In genomic region chr3:131339280-131339679, GRCm38 (mm10) we compare ENCODE assay signal across 26 mouse cellular contexts. TPM values are rescaled to one million over a fixed set of nuclear protein-coding genes. Genes with fewer than 3 reads are reported as not detected.
DNase-seq lines count a peak whose midpoint lies in the region; ATAC-seq and TF ChIP-seq lines count a peak whose summit lies in the region.
"Had no signal": no experiment of that assay in that cellular context is flagged by ENCODE, and none has a peak within 500 bp of the region (broad histone marks: within the 10 kb centered on the region; RNA-seq: fewer than 3 reads in every experiment).

No protein-coding gene starts in this region.

- H3K9ac ChIP-seq in forebrain, embryonic 14.5 days (ENCODE audit: low read length): no peak overlapping the region
- no peak overlapping the region for H3K9ac ChIP-seq in forebrain, embryonic 12.5 days
- no peak overlapping the region for H3K9ac ChIP-seq in stomach, postnatal 0 days (ENCODE audit: low read length)
- H3K9ac ChIP-seq: embryonic facial prominence, embryonic 12.5 days; embryonic facial prominence, embryonic 15.5 days; hindbrain, embryonic 13.5 days; intestine, embryonic 15.5 days had no signal

- no peaks in the 10 kb centered on the region for H3K4me1 ChIP-seq in forebrain, embryonic 14.5 days (ENCODE audit: control insufficient read depth, insufficient read depth, low read length)
- no peaks in the 10 kb centered on the region; the same call in 1 of the 2 replicates for H3K4me1 ChIP-seq in forebrain, embryonic 12.5 days
- peaks cover 5% of the 10 kb centered on the region for H3K4me1 ChIP-seq in stomach, postnatal 0 days (replicated peaks; ENCODE audit: control insufficient read depth, insufficient read depth)

- no peak for TF ChIP-seq POLR2A in brain, embryonic 14.5 days (IDR thresholded peaks at IDR 0.05; ENCODE audit: borderline replicate concordance, extremely low read depth, insufficient read depth, insufficient read length, poor library complexity, severe bottlenecking)

- WGBS in forebrain, embryonic 14.5 days: 40% methylated on average over 4 of the region's 4 CpGs
- WGBS in forebrain, embryonic 12.5 days: 64% methylated on average over 4 of the region's 4 CpGs
- WGBS in stomach, postnatal 0 days: 60% methylated on average over 4 of the region's 4 CpGs

- no peak for ATAC-seq in forebrain, embryonic 14.5 days
- no peak for ATAC-seq in forebrain, embryonic 12.5 days (ENCODE audit: low FRiP score)
- ATAC-seq in stomach, postnatal 0 days (ENCODE audit: low FRiP score, low TSS enrichment): no peak
- ATAC-seq in CD4-positive, CD25-positive, alpha-beta regulatory T cell, adult 4 months: no peak
- ATAC-seq: forebrain, embryonic 16.5 days; hindbrain, embryonic 16.5 days; intestine, embryonic 15.5 days had no signal

- no peak for TF ChIP-seq CTCF in brain, embryonic 14.5 days (IDR thresholded peaks at IDR 0.05; ENCODE audit: borderline replicate concordance, extremely low read depth, insufficient read depth, insufficient read length)
- no peak for TF ChIP-seq CTCF in stomach, postnatal 0 days (IDR thresholded peaks at IDR 0.05; ENCODE audit: low read depth)

- no peak overlapping the region for H3K4me2 ChIP-seq in forebrain, embryonic 14.5 days (ENCODE audit: low read length)
- no peak overlapping the region for H3K4me2 ChIP-seq in forebrain, embryonic 12.5 days
- no peak overlapping the region for H3K4me2 ChIP-seq in stomach, postnatal 0 days (replicated peaks; ENCODE audit: low read depth)
- H3K4me2 ChIP-seq: embryonic facial prominence, embryonic 12.5 days; embryonic facial prominence, embryonic 15.5 days; heart, embryonic 11.5 days; hindbrain, embryonic 13.5 days; intestine, embryonic 15.5 days had no signal

- H3K4me3 ChIP-seq in forebrain, embryonic 14.5 days (ENCODE audit: low read depth, low read length): no peak overlapping the region
- no peak overlapping the region for H3K4me3 ChIP-seq in forebrain, embryonic 12.5 days (replicated peaks)
- H3K4me3 ChIP-seq in stomach, postnatal 0 days (ENCODE audit: low read depth, low read length): no peak overlapping the region
- H3K4me3 ChIP-seq: embryonic facial prominence, embryonic 12.5 days; embryonic facial prominence, embryonic 15.5 days; gastrocnemius, adult 2 months; hindbrain, embryonic 10.5 days; hindbrain, embryonic 13.5 days; intestine, embryonic 15.5 days had no signal

- no peak overlapping the region for H3K27ac ChIP-seq in forebrain, embryonic 14.5 days (ENCODE audit: low read depth, low read length)
- H3K27ac ChIP-seq in forebrain, embryonic 12.5 days: no peak overlapping the region
- 0 out of 2 replicates have a peak overlapping the region, but pooled peaks have one; percentile 20 for H3K27ac ChIP-seq in stomach, postnatal 0 days (replicated peaks)
- H3K27ac ChIP-seq: embryonic facial prominence, embryonic 12.5 days; embryonic facial prominence, embryonic 15.5 days; gastrocnemius, adult 2 months; hindbrain, embryonic 10.5 days; hindbrain, embryonic 13.5 days; intestine, embryonic 15.5 days had no signal

- no peaks in the 10 kb centered on the region for H3K9me3 ChIP-seq in forebrain, embryonic 14.5 days (replicated peaks; ENCODE audit: control insufficient read depth, low read length)
- no peaks in the 10 kb centered on the region for H3K9me3 ChIP-seq in forebrain, embryonic 12.5 days
- H3K9me3 ChIP-seq in stomach, postnatal 0 days (ENCODE audit: control insufficient read depth, low read length): no peaks in the 10 kb centered on the region
- H3K9me3 ChIP-seq: embryonic facial prominence, embryonic 12.5 days; embryonic facial prominence, embryonic 15.5 days; hindbrain, embryonic 10.5 days; hindbrain, embryonic 13.5 days; intestine, embryonic 15.5 days had no signal

- peak; percentile 19 for DNase-seq in forebrain, embryonic 14.5 days (ENCODE audit: low spot score)
- peak; percentile 89 for DNase-seq in R1 (ENCODE audit: low read depth, low spot score)
- DNase-seq in brain, embryonic 14.5 days (ENCODE audit: low read depth): peak; percentile 41
- no peak for DNase-seq in stomach, postnatal 0 days (ENCODE audit: low spot score)
- no peak for DNase-seq in right cerebral cortex, postnatal 4 days
- DNase-seq in urinary bladder, postnatal 14 days (ENCODE audit: low spot score): no peak
- DNase-seq: adrenal gland, adult 2 months; adrenal gland, postnatal 14 days; cerebellum, adult 18-20 months; cerebellum, adult 9-10 months; cerebellum, postnatal 14 days; gastrocnemius, adult 2 months; gastrocnemius, postnatal 14 days; heart, adult 11 months; heart, postnatal 36 days had no signal

- TF ChIP-seq EP300 in stomach, postnatal 0 days (optimal IDR thresholded peaks at IDR 0.05): no peak

- H3K36me3 ChIP-seq in forebrain, embryonic 14.5 days (ENCODE audit: control insufficient read depth, insufficient read depth, low read length): no peaks in the 10 kb centered on the region
- no peaks in the 10 kb centered on the region for H3K36me3 ChIP-seq in forebrain, embryonic 12.5 days (replicated peaks)
- no peaks in the 10 kb centered on the region for H3K36me3 ChIP-seq in stomach, postnatal 0 days (ENCODE audit: control insufficient read depth, insufficient read depth, low read length)
- H3K36me3 ChIP-seq: embryonic facial prominence, embryonic 12.5 days; embryonic facial prominence, embryonic 15.5 days; hindbrain, embryonic 10.5 days; hindbrain, embryonic 13.5 days; intestine, embryonic 15.5 days had no signal

- no peaks in the 10 kb centered on the region for H3K27me3 ChIP-seq in forebrain, embryonic 14.5 days (replicated peaks; ENCODE audit: control insufficient read depth, insufficient read depth, low read length)
- peaks cover 13% of the 10 kb centered on the region; the same call in 1 of the 2 replicates for H3K27me3 ChIP-seq in forebrain, embryonic 12.5 days
- no peaks in the 10 kb centered on the region for H3K27me3 ChIP-seq in stomach, postnatal 0 days (ENCODE audit: control insufficient read depth, insufficient read depth, low read length)
- H3K27me3 ChIP-seq: CH12.LX; embryonic facial prominence, embryonic 12.5 days; embryonic facial prominence, embryonic 15.5 days; hindbrain, embryonic 13.5 days; intestine, embryonic 15.5 days had no signal

RNA-seq across cellular contexts. Expression of gene Cyp2u1, which starts 36.3 kb away (rescaled TPM):
- 3.4 and 5.0 TPM in 2 replicates for polyA plus RNA-seq in forebrain, embryonic 14.5 days (2014; fragmentation: Nextera tagmentation; extraction: Ambion mirVana)
- polyA plus RNA-seq in forebrain, embryonic 12.5 days (2016; fragmentation: Nextera tagmentation; extraction: Ambion mirVana): 2.1 and 3.2 TPM in 2 replicates
- polyA plus RNA-seq in brain, embryonic 14.5 days (2012; rRNA removed): 3.5 and 3.7 TPM in 2 replicates
- polyA plus RNA-seq in stomach, postnatal 0 days (2015; fragmentation: Nextera tagmentation; extraction: Ambion mirVana): 1.8 and 1.9 TPM in 2 replicates
- polyA plus RNA-seq in CD4-positive, CD25-positive, alpha-beta regulatory T cell, adult 4 months (2017; shearing (Covaris generic)): 1 to 10 TPM in 1 of 2 experiments, under 1 TPM in 1; 0.97 to 1.3 TPM

Comparison
In these comparisons a context has a peak if more than half of its experiments do, and no peak if none do; other contexts are left out.
1. DNase-seq: peak in forebrain, embryonic 14.5 days (single experiment), R1 (single experiment) and brain, embryonic 14.5 days (single experiment); none in stomach, postnatal 0 days (single experiment), right cerebral cortex, postnatal 4 days (single experiment) and urinary bladder, postnatal 14 days (single experiment).